Mouse (Mus musculus): ENCODE data around the gene Dnah12.

DNA sequence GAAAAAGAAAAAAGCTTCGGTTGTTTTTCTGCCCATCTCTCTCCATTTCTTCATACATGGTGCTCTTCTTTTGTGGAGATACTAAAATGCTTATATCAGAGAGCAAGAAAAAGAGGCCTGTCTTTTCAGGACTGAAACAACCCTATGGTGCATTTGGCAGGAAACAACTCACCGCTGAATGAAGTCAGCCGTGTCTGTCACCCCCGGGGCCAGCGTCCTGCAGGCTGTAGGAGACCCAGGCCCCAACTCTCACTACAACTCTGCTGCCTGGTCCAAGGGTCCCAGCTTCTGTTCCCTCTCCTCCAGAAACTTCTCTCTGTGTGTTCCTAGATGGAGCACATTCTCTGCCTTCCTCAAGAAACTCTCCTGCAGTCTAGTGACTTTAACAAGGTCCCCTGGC lies 175.2 kb downstream of the Dnah12 start:
- TF ChIP-seq CTCF (IDR thresholded peaks at IDR 0.05; ENCODE audit: low read depth, low read length) (no peak), POLR2A (IDR thresholded peaks at IDR 0.05; ENCODE audit: extremely low read depth, insufficient read depth, low read length) (no peak)
